Mouse (Mus musculus) E14TG2a.4 (cell line): Measurements from ENCODE around the gene Depdc5.

Experiments
- CTCF ChIP-seq: conservative IDR thresholded peaks from 2 replicates; pipeline ENCODE4 v1.5.1; 2014; ENCODE audit warnings: low read length
- NANOG ChIP-seq: IDR thresholded peaks from 2 replicates; pipeline ENCODE4 v1.6.1; 2014; ENCODE audit warnings: borderline replicate concordance, low read length, mixed read lengths
- POU5F1 ChIP-seq: IDR thresholded peaks from 2 replicates; pipeline ENCODE4 v1.6.1; 2014; ENCODE audit warnings: low read length, borderline replicate concordance

DNA sequence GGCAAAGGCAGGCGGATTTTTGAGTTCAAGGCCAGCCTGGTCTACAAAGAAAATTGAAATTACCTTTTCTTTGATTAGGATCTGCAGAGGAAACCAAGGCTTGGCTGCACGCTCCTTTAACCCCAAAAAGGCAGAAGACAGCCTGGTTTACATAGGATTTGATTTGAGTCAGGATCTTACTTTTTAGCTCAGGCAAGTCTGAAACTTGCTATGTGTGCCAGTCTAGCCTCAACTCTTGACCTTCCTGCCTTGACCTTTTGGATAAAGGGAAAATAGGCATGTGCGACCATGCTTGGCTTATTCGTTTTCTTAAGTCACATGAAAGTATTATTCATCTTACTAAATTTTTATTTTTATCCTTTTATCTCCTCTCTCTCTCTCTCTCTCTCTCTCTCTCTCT is 8.7 kb upstream of the Depdc5 start:
- TF ChIP-seq CTCF (no peak), POU5F1 (no peak), NANOG (no peak)
